Mouse (Mus musculus): Measurements from ENCODE around the gene Ercc2.

Gene Ercc2

DNA sequence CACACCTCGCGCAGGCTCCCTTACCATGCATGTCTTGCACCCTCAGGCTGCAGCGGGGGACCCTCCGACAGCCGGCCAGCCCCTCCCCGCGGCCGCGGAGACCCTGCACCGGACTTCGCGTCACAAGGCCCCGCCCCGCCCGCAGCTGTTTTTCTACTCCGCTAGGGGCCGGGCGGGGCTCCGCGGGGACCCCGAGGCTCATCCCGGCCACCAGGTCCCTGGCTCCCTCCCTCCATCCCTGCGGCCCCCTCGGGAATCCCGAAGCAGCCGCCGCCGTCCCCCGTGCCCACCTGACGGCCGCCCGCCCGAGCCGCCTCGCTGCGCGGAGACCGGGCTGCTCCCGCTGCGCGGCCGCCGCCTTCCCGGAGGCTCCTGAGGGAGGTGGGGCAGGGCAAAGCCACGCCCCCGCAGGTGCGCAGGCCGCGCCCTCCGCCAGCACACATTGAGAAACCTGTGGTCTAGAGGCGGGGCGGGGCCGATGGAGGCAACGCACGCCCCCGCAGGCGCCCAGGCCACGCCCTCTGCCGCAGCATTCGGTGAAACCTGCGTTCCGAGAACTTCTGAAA is 22.0 kb downstream of the Ercc2 start, which contains the start of gene Klc3:
Gene Klc3, minus strand, starts transcription at position 374 of the 566 bp plus-strand sequence.
- peak; percentile 62 to 76 for DNase-seq (ENCODE audit: inconsistent age in 2 of 2, low spot score in 1 of 2)

DNA sequence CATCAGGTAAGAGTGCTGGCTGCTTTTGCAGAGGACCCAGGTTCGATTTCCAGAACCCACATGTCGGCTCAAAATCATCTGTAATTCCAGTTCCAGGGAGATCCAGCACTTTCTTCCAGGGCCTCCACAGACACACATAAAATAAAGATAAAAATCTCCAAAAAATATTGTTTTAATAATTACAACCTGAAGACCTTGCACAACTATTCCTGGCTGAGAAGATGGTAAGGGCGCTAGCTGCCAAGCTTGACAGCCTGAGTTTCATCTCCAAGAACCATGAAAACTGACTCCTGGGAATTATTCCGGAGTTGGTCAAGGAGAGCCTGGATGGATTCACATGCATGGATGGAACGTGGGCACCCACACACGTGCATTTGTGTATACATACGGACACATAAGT is 22.7 kb downstream of the Ercc2 start, which contains the start of gene Ckm:
Gene Ckm, plus strand, starts transcription at position 301 of the 400 bp plus-strand sequence.
- no peak for DNase-seq (ENCODE audit: inconsistent age in 2 of 2, low spot score in 1 of 2)

GRCm38 (mm10) chr7:19405417-19405816 is 23.6 kb downstream of the Ercc2 start:
- peak; percentile 76 to 95 for DNase-seq (ENCODE audit: inconsistent age in 2 of 2, low spot score in 1 of 2)

DNA sequence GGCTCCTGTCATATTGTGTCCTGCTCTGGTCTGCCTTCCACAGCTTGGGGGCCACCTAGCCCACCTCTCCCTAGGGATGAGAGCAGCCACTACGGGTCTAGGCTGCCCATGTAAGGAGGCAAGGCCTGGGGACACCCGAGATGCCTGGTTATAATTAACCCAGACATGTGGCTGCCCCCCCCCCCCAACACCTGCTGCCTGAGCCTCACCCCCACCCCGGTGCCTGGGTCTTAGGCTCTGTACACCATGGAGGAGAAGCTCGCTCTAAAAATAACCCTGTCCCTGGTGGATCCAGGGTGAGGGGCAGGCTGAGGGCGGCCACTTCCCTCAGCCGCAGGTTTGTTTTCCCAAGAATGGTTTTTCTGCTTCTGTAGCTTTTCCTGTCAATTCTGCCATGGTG is 27.9 kb downstream of the Ercc2 start:
- no peak for DNase-seq (ENCODE audit: inconsistent age in 2 of 2, low spot score in 1 of 2)

- peak; percentile 75 to 87 for DNase-seq (ENCODE audit: inconsistent age in 2 of 2, low spot score in 1 of 2)
Observed at GRCm38 (mm10) chr7:19410766-19411344, 29.0 kb downstream of the Ercc2 start.

- peak in 1 of 2 experiments; percentile 37 for DNase-seq (ENCODE audit: inconsistent age in 2 of 2, low spot score in 1 of 2)
Observed at GRCm38 (mm10) chr7:19411783-19412182, 30.0 kb downstream of the Ercc2 start.

DNA sequence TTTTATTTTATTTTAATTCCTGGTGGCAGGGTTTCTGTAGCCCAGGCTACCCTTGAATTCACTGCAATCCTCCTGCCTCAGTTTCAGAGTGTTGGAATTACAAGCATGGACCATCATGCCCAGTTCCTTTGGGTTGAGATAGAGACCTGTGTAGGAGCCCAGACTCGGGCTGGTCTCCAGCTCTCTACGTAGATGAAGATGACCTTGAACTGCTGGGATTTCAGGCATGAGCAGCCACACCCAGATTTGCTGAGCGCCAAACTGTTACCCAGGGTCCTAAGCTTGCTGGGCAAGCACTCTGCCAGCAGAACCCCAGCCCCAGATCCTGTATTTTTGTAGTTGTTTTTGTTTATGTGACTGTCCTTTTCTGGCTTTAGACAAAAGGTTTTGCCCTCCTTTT is 31.7 kb downstream of the Ercc2 start:
- DNase-seq (ENCODE audit: inconsistent age in 2 of 2, low spot score in 1 of 2): no peak

GRCm38 (mm10) chr7:19416590-19416989 is 34.8 kb downstream of the Ercc2 start:
- DNase-seq (ENCODE audit: inconsistent age in 2 of 2, low spot score in 1 of 2): no peak

- no peak for DNase-seq (ENCODE audit: inconsistent age in 2 of 2, low spot score in 1 of 2)
Observed at GRCm38 (mm10) chr7:19420121-19420520, 38.3 kb downstream of the Ercc2 start.

- DNase-seq (ENCODE audit: inconsistent age in 2 of 2, low spot score in 1 of 2): peak; percentile 92 to 95
Observed at GRCm38 (mm10) chr7:19420821-19421636, 39.2 kb downstream of the Ercc2 start.

DNA sequence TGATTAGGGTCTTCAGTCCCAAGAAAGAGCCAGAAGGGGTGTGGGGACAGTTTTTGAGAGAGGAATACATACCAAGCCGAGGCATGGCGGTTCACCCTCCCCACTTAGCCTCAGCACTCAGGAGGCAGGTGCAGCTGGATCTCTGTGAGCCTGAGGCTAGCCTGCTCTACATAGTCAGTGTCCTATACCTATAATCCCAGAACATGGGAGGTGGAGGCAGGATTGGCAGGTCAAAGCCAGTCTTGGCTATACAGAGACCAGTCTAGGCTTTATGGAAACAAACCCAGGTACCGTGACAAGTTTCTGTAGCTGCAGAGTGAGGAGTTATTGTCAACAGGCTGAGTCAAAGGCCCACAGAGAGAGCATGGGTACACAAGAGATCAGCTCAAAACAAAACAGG is 41.3 kb downstream of the Ercc2 start:
- DNase-seq (ENCODE audit: inconsistent age in 2 of 2, low spot score in 1 of 2): no peak

DNA sequence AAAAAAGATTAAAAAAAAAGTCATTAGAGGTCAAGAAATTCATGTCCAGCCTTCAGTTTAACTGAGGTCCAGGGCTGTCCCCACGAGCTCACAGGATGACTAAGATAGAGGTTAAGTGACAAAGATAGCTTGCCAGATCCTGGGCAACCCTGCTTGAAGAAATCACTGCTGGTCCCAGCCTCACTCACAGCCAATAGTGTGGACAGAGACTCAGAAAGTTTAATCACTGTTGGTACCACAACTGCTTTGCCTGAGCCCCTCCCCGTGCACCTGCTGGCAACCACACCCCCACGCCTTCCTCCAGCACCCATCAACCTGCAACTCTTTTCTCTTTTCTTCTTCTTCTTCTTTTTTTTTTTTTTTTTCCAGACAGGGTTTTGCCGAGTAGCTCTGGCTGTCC is 42.2 kb downstream of the Ercc2 start:
- DNase-seq (ENCODE audit: inconsistent age in 2 of 2, low spot score in 1 of 2): no peak

- no peak for DNase-seq (ENCODE audit: inconsistent age in 2 of 2, low spot score in 1 of 2)
Observed at GRCm38 (mm10) chr7:19426349-19426748, 44.5 kb downstream of the Ercc2 start.

GRCm38 (mm10) chr7:19426888-19427287 is 45.1 kb downstream of the Ercc2 start:
- no peak for DNase-seq (ENCODE audit: inconsistent age in 2 of 2, low spot score in 1 of 2)

DNA sequence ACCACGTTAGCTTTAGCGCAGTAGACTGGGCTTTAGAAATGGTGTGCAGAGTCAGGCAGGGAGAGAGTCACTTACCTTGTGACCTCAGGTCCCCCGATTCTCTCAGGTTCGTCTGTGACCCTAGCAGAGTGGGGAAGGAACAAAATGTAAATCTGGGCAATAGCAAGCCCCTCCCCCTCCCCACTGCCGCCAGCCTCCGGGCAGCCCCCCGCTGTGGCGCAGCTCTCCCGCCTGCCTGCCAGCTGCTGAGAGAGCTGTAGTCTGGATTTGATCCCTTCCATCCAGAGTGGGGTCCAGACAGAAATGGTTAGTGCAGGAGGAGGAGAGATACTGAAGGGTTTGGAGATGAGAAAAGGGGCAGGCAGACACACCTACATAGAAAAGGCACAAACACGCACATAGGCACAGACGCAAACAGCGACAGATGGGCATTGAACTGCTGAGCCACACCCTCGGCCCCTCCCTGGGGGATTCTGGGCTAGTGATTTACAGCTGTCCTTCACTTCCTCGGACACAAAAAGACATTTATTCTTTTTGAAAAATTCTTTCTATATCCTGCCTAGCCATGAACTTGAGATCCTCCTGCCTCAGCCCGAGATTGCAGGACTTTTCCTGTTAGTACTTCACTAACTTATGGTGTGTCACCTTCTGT is 46.3 kb downstream of the Ercc2 start:
- no peak for DNase-seq (ENCODE audit: inconsistent age in 2 of 2, low spot score in 1 of 2)

- DNase-seq (ENCODE audit: inconsistent age in 2 of 2, low spot score in 1 of 2): no peak
Observed at GRCm38 (mm10) chr7:19429726-19430125, 47.9 kb downstream of the Ercc2 start.

GRCm38 (mm10) chr7:19430402-19430801 is 48.6 kb downstream of the Ercc2 start:
- no peak for DNase-seq (ENCODE audit: inconsistent age in 2 of 2, low spot score in 1 of 2)

DNA sequence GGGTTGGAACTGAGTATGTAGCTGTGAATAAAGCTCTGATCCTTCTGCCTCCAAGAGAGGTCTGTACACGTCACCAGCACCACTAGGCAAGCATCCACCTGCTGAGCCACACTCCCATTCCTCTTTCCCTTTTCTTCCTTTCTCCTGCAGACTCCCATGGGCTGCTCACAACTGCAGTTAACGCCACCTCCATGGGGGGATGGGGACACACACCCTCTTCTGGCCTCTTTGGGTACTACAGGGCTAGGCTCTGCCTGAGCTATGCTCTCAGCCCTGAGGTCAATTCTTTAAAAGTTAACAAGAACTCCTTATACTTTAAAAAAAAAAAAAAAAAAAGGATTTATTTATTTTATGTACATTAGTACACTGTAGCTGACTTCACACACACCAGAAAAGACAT is 50.7 kb downstream of the Ercc2 start:
- no peak for DNase-seq (ENCODE audit: inconsistent age in 2 of 2, low spot score in 1 of 2)

DNA sequence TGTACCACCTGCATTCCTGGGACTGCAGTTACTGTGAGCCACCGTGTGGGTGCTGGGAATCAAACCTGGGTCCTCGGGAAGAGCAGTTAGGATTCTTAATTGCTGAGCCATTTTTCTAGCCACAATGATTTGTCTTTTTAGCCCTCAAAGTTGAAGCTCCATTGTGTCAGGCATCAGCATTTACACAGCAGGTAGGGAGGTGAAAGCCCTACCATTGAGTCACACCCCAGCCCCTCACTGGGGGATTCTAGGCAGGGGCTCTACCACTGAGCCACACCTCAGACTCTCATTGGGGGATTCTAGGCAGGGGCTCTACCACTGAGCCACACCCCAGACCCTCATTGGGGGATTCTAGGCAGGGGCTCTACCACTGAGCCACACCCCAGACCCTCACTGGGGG is 54.5 kb downstream of the Ercc2 start:
- no peak for DNase-seq (ENCODE audit: inconsistent age in 2 of 2, low spot score in 1 of 2)

GRCm38 (mm10) chr7:19437048-19437447 is 55.2 kb downstream of the Ercc2 start:
- DNase-seq (ENCODE audit: inconsistent age in 2 of 2, low spot score in 1 of 2): no peak

GRCm38 (mm10) chr7:19441448-19442091 is 59.8 kb downstream of the Ercc2 start:
- peak; percentile 45 to 56 for DNase-seq (ENCODE audit: inconsistent age in 2 of 2, low spot score in 1 of 2)
